Mouse (Mus musculus) bone marrow macrophage, adult 2 months (primary cell): Measurements from ENCODE around the gene C1galt1.

ENCODE experiments used
- CTCF ChIP-seq: IDR thresholded peaks from 2 replicates; pipeline ENCODE4 v1.5.1; 2012; ENCODE audit warnings: low read depth, mild to moderate bottlenecking, low read length, moderate library complexity
- POLR2A ChIP-seq: IDR thresholded peaks from 2 replicates; pipeline ENCODE4 v1.6.1; 2012; ENCODE audit warnings: mild to moderate bottlenecking, low read depth, low read length, borderline replicate concordance

DNA sequence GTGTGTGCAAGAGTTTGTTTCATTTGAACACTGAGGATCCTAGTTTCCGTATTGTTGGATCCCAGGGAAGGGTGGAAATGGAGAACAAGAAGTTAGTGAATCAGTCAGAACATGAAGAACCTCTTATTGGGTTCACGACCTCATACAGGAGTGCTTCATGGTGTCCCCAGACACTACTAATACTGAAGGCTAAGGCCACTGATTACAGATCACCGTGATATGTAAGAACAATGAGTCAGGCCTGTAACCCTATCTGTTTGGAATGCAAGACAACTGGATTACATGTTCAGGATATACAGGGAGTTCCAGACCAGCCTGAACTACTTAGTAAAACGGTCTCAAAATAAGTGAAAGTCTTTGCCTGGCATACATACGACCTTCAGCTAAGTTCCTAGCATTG lies 13.9 kb downstream of the C1galt1 start:
- TF ChIP-seq CTCF (no peak), POLR2A (no peak)
